Mouse (Mus musculus): ENCODE measurements around the gene Gabra4. TPM values are rescaled to one million over a fixed set of nuclear protein-coding genes. Genes with fewer than 3 reads are reported as not detected.
"Not testable (repeated sequence)": the region's sequence is repeated elsewhere in the genome, so short reads cannot be mapped to it uniquely, and the experiment has no call there.

The Gabra4 gene
- polyA plus RNA-seq, 1 experiment from 2014 or later: 29.2 TPM

GRCm38 (mm10) chr5:71571646-71572237 is 86.4 kb downstream of the Gabra4 start:
- no peaks in the 10 kb centered on the region for H3K27me3 ChIP-seq (replicated peaks; ENCODE audit: control insufficient read depth, insufficient read depth, low read length)
- 81% methylated on average over 9 of the region's 9 CpGs for WGBS
- no peak for ATAC-seq
- no peak overlapping the region for H3K9ac ChIP-seq (ENCODE audit: low read depth, low read length)
- no peaks in the 10 kb centered on the region for H3K4me1 ChIP-seq (ENCODE audit: control insufficient read depth, insufficient read depth, low read depth, low read length)
- no peak overlapping the region for H3K4me3 ChIP-seq (ENCODE audit: low read length)
- no peaks in the 10 kb centered on the region for H3K36me3 ChIP-seq (ENCODE audit: control insufficient read depth, insufficient read depth, low read length)
- no peak overlapping the region for H3K4me2 ChIP-seq (ENCODE audit: low read length)
- H3K9me3 ChIP-seq (ENCODE audit: control insufficient read depth, low read length): no peaks in the 10 kb centered on the region
- H3K27ac ChIP-seq (ENCODE audit: low read depth, low read length): no peak overlapping the region

GRCm38 (mm10) chr5:71548079-71548478 is 110.0 kb downstream of the Gabra4 start, which contains the start of gene Cox7b2:
Gene Cox7b2 (minus strand): TSS chr5:71548205.
- no peaks in the 10 kb centered on the region for H3K9me3 ChIP-seq (ENCODE audit: control insufficient read depth, low read length)

GRCm38 (mm10) chr5:71545554-71545953 is 112.6 kb downstream of the Gabra4 start:
- Histone ChIP-seq H3K36me3 (ENCODE audit: control insufficient read depth, insufficient read depth, low read length) (no peaks in the 10 kb centered on the region), H3K4me3 (ENCODE audit: low read length) (no peak overlapping the region), H3K4me2 (ENCODE audit: low read length) (no peak overlapping the region), H3K4me1 (ENCODE audit: control insufficient read depth, insufficient read depth, low read depth, low read length) (no peaks in the 10 kb centered on the region), H3K9me3 (ENCODE audit: control insufficient read depth, low read length) (no peaks in the 10 kb centered on the region), H3K27ac (ENCODE audit: low read depth, low read length) (no peak overlapping the region), H3K27me3 (replicated peaks; ENCODE audit: control insufficient read depth, insufficient read depth, low read length) (no peaks in the 10 kb centered on the region), H3K9ac (ENCODE audit: low read depth, low read length) (no peak overlapping the region)
- no peak for ATAC-seq

More at GRCm38 (mm10) chr5:71548079-71548478, 110.0 kb downstream of the Gabra4 start, which contains the start of gene Cox7b2:
- ATAC-seq: no peak
- H3K9ac ChIP-seq (ENCODE audit: low read depth, low read length): no peak within 1 kb of the TSS
- no peak within 1 kb of the TSS for H3K4me3 ChIP-seq (ENCODE audit: low read length)
- H3K4me2 ChIP-seq (ENCODE audit: low read length): no peak within 1 kb of the TSS
- no peaks in the 10 kb centered on the region for H3K36me3 ChIP-seq (ENCODE audit: control insufficient read depth, insufficient read depth, low read length)
- no peak within 1 kb of the TSS for H3K27ac ChIP-seq (ENCODE audit: low read depth, low read length)
- H3K27me3 ChIP-seq (replicated peaks; ENCODE audit: control insufficient read depth, insufficient read depth, low read length): no peaks in the 10 kb centered on the region
- WGBS: 93% methylated on average over 10 of the region's 10 CpGs
- no peaks in the 10 kb centered on the region for H3K4me1 ChIP-seq (ENCODE audit: control insufficient read depth, insufficient read depth, low read depth, low read length)

- H3K4me1 ChIP-seq (ENCODE audit: control insufficient read depth, insufficient read depth, low read depth, low read length); H3K27me3 ChIP-seq (replicated peaks; ENCODE audit: control insufficient read depth, insufficient read depth, low read length); H3K9me3 ChIP-seq (ENCODE audit: control insufficient read depth, low read length); H3K4me2 ChIP-seq (ENCODE audit: low read length); ATAC-seq; H3K9ac ChIP-seq (ENCODE audit: low read depth, low read length); H3K36me3 ChIP-seq (ENCODE audit: control insufficient read depth, insufficient read depth, low read length); H3K4me3 ChIP-seq (ENCODE audit: low read length); H3K27ac ChIP-seq (ENCODE audit: low read depth, low read length): not testable (repeated sequence)
- WGBS: 60% methylated on average over 7 of the region's 15 CpGs
Measured at GRCm38 (mm10) chr5:71525486-71525885, 132.6 kb downstream of the Gabra4 start.

Other genes with a start within 250 kb of the Gabra4 start
- gene Cox7b2, start 110.1 kb downstream of the Gabra4 start, polyA plus RNA-seq (2015; fragmentation: Nextera tagmentation; extraction: Ambion mirVana): 0.65 and 2.0 TPM in 2 replicates
- gene Gabrb1, start 195 bp downstream of the Gabra4 start, polyA plus RNA-seq (2015; fragmentation: Nextera tagmentation; extraction: Ambion mirVana): 37.0 and 42.1 TPM in 2 replicates

Measured in hindbrain, embryonic 16.5 days (tissue).